Comparison of ENCODE assay signal across 10 mouse cellular contexts in the genomic region with DNA sequence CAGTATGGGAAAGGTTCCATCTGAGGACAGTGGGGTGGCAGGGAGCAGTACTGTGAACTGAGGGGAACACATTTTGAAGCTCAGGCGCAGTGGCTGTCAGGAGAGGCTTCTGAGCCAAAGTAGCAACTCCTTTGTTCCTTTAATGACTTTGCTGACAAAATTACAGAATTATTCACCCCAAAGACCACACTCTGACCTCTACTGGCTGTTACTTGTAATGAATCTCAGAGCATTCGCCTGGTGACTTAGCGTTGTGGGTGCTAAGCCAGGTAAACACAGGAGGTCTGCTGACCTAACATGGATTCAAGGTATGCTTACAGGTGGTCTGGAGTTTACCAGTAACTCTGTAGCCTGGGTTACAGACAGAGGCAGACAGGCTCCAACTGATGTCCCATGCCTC. TPM values are rescaled to one million over a fixed set of nuclear protein-coding genes. Genes with fewer than 3 reads are reported as not detected.
DNase-seq lines count a peak whose midpoint lies in the region; TF ChIP-seq lines count a peak whose summit lies in the region.
"Had no signal": no experiment of that assay in that cellular context is flagged by ENCODE, and none has a peak within 500 bp of the region (broad histone marks: within the 10 kb centered on the region; RNA-seq: fewer than 3 reads in every experiment).

No protein-coding gene starts in this region.

- peaks cover 4% of the 10 kb centered on the region; the same call in 1 of the 2 replicates for H3K36me3 ChIP-seq in kidney, adult 2 months (ENCODE audit: control insufficient read depth, insufficient read depth, low read length)

- no peaks in the 10 kb centered on the region for H3K4me1 ChIP-seq in kidney, adult 2 months (ENCODE audit: control insufficient read depth, insufficient read depth, low read length)
- H3K4me1 ChIP-seq: hindbrain, embryonic 12.5 days had no signal

- H3K4me3 ChIP-seq in kidney, adult 2 months (ENCODE audit: insufficient read depth, low read depth, low read length) = no peak overlapping the region
- H3K4me3 ChIP-seq: hindbrain, embryonic 12.5 days had no signal

- DNase-seq in kidney, adult 2 months = peak; percentile 32
- DNase-seq in kidney, postnatal 4 days = no peak
- peak; percentile 28 for DNase-seq in thymus, postnatal 0 days (ENCODE audit: low spot score)
- no peak for DNase-seq in thymus, postnatal 36 days
- peak; percentile 16 for DNase-seq in embryo, embryonic 9.5 days (ENCODE audit: extremely low spot score)
- DNase-seq in yolk sac, embryonic 10.5 days (ENCODE audit: low spot score) = no peak
- no peak for DNase-seq in cerebellum, adult 8-10 months
- no peak for DNase-seq in layer of hippocampus, adult 8-10 months (ENCODE audit: low spot score in 2 of 2)
- DNase-seq: right cerebral cortex, postnatal 4 days had no signal

- no peak for TF ChIP-seq POLR2A in kidney, adult 2 months (IDR thresholded peaks at IDR 0.05; ENCODE audit: low read depth, low read length)

- H3K27me3 ChIP-seq in kidney, adult 2 months (replicated peaks; ENCODE audit: control insufficient read depth, insufficient read depth, low read length) = no peaks in the 10 kb centered on the region
- H3K27me3 ChIP-seq: hindbrain, embryonic 12.5 days had no signal

- no peak; the same call in 1 of the 2 replicates for TF ChIP-seq CTCF in kidney, adult 2 months (conservative IDR thresholded peaks at IDR 0.05; ENCODE audit: insufficient read depth, insufficient read length, low read depth, low read length)

- no peak overlapping the region for H3K27ac ChIP-seq in kidney, adult 2 months (ENCODE audit: insufficient read depth, low read depth, low read length)
- H3K27ac ChIP-seq: hindbrain, embryonic 12.5 days had no signal

- 24% methylated on average over 3 of the region's 3 CpGs for WGBS in kidney, adult 2 months

RNA-seq across cellular contexts. Expression of a gene that starts 15.9 kb away (rescaled TPM):
- polyA plus RNA-seq in kidney, adult 2 months (2012; rRNA removed) = 100 and 134 TPM in 2 replicates
- 227 and 232 TPM in 2 replicates for polyA plus RNA-seq in thymus, postnatal 0 days (2015; fragmentation: Nextera tagmentation; extraction: Ambion mirVana)
- total RNA-seq in layer of hippocampus, adult 8-10 months (2022) = 100 to 1,000 TPM; 169 to 185 (median 175) TPM

RNA-seq across cellular contexts. Expression of a gene that starts 57.0 kb away (rescaled TPM):
- 16.2 and 17.2 TPM in 2 replicates for polyA plus RNA-seq in kidney, adult 2 months (2012; rRNA removed)
- 10.2 and 12.6 TPM in 2 replicates for polyA plus RNA-seq in thymus, postnatal 0 days (2015; fragmentation: Nextera tagmentation; extraction: Ambion mirVana)
- total RNA-seq in layer of hippocampus, adult 8-10 months (2022) = 10 to 100 TPM; 52.8 to 75.2 (median 63.4) TPM

RNA-seq across cellular contexts. Expression of a gene that starts 58.9 kb away (rescaled TPM):
- polyA plus RNA-seq in kidney, adult 2 months (2012; rRNA removed) = 36.8 and 42.9 TPM in 2 replicates
- polyA plus RNA-seq in thymus, postnatal 0 days (2015; fragmentation: Nextera tagmentation; extraction: Ambion mirVana) = 30.9 and 31.9 TPM in 2 replicates
- 10 to 100 TPM; 27.9 to 36.9 (median 30.0) TPM for total RNA-seq in layer of hippocampus, adult 8-10 months (2022)

Comparison
In these comparisons a context has a peak if more than half of its experiments do, and no peak if none do; other contexts are left out.
1. DNase-seq: peak in kidney, adult 2 months (single experiment), thymus, postnatal 0 days (single experiment) and embryo, embryonic 9.5 days (single experiment); none in kidney, postnatal 4 days (0 of 2), thymus, postnatal 36 days (0 of 2), yolk sac, embryonic 10.5 days (single experiment), cerebellum, adult 8-10 months (single experiment) and layer of hippocampus, adult 8-10 months (0 of 2).